Comparison of ENCODE assay signal across 8 mouse cellular contexts in genomic region chr5:25101126-25101523, GRCm38 (mm10). TPM values are rescaled to one million over a fixed set of nuclear protein-coding genes. Genes with fewer than 3 reads are reported as not detected.
DNase-seq lines count a peak whose midpoint lies in the region; ATAC-seq and TF ChIP-seq lines count a peak whose summit lies in the region.

No protein-coding gene starts in this region.

- no peak for TF ChIP-seq POLR2A in myocyte (IDR thresholded peaks at IDR 0.05; ENCODE audit: insufficient read length, low read depth)

- under 1% methylated on average over 25 of the region's 25 CpGs for WGBS in liver, embryonic 15.5 days (ENCODE audit: insufficient replicate concordance)

- peak overlapping the region; percentile 69 for H3K4me2 ChIP-seq in liver, embryonic 15.5 days
- peak overlapping the region; percentile 86 for H3K4me2 ChIP-seq in myocyte (ENCODE audit: low read depth)

- H3K4me3 ChIP-seq in liver, embryonic 15.5 days (replicated peaks), result peak overlapping the region; percentile 56
- peak overlapping the region; percentile 21 for H3K4me3 ChIP-seq in myocyte

- peak overlapping the region; percentile 43; the same call in 1 of the 2 replicates for H3K9ac ChIP-seq in liver, embryonic 15.5 days

- DNase-seq in thymus, adult 18-20 months, result peak; percentile 32 to 34
- DNase-seq in thymus, postnatal 25 days, result no peak
- DNase-seq in brain, adult 2 months (ENCODE audit: low read depth, low spot score), result peak; percentile 74
- DNase-seq in gastrocnemius, postnatal 25 days, result peak; percentile 59
- peak; percentile 70 to 80 for DNase-seq in urinary bladder, postnatal 36 days (ENCODE audit: low spot score in 2 of 2)

- no peak overlapping the region for H3ac ChIP-seq in myocyte (ENCODE audit: control insufficient read depth, insufficient read length)

- ATAC-seq in inflammation-experienced regulatory T-cells, adult 6 months, result peak; percentile 41
- ATAC-seq in liver, embryonic 15.5 days (ENCODE audit: insufficient read depth), result peak; percentile 62

- no peaks in the 10 kb centered on the region for H3K79me2 ChIP-seq in myocyte (ENCODE audit: control insufficient read depth, insufficient read depth)

- H3K36me3 ChIP-seq in liver, embryonic 15.5 days (replicated peaks), result no peaks in the 10 kb centered on the region
- H3K36me3 ChIP-seq in myocyte (ENCODE audit: control insufficient read depth, insufficient read depth), result no peaks in the 10 kb centered on the region

- H3K9me3 ChIP-seq in liver, embryonic 15.5 days (replicated peaks), result no peaks in the 10 kb centered on the region

- H3K27ac ChIP-seq in liver, embryonic 15.5 days (replicated peaks), result peak overlapping the region; percentile 78

- peaks cover 20% of the 10 kb centered on the region; the same call in 1 of the 2 replicates for H3K4me1 ChIP-seq in liver, embryonic 15.5 days (replicated peaks)

- H3K27me3 ChIP-seq in liver, embryonic 15.5 days, result peaks cover 40% of the 10 kb centered on the region
- peaks cover 28% of the 10 kb centered on the region for H3K27me3 ChIP-seq in myocyte (ENCODE audit: control insufficient read depth, insufficient read depth, insufficient read length)

TF ChIP-seq in myocyte, 11 proteins besides CTCF, POLR2A, EP300 and RAD21:
- TF ChIP-seq SRF (IDR thresholded peaks at IDR 0.05; ENCODE audit: control insufficient read depth, insufficient read length, low read depth), result no peak
- peak; percentile 98 for TF ChIP-seq CEBPB (IDR thresholded peaks at IDR 0.05; ENCODE audit: insufficient read depth, poor library complexity, severe bottlenecking)

RNA-seq across cellular contexts. Expression of gene Prkag2, which starts 0.7 kb away (rescaled TPM):
- total RNA-seq in gastrocnemius, postnatal 25 days (2021), result 10 to 100 TPM in 1 of 2 experiments, 1 to 10 TPM in 1; 9.4 to 20.5 TPM
- 10 to 100 TPM; 18.9 to 27.2 (median 22.3) TPM for polyA plus RNA-seq in inflammation-experienced regulatory T-cells, adult 6 months (2017; shearing (Covaris generic))
- polyA plus RNA-seq in liver, embryonic 15.5 days (2015; fragmentation: Nextera tagmentation; extraction: Ambion mirVana), result 3.6 and 3.9 TPM in 2 replicates
- 5.8 TPM for polyA plus RNA-seq in myocyte (2012; fragmentation: generic; extraction: Trizol)
